Mouse (Mus musculus): ENCODE measurements around the gene Lbx1.
A peak's percentile ranks its signal among the peaks of the same experiment; 100 is the strongest.

Lbx1 gene

GRCm38 (mm10) chr19:45209776-45210422 lies 25.7 kb downstream of the Lbx1 start:
- DNase-seq (ENCODE audit: low spot score): no peak

- no peak for DNase-seq (ENCODE audit: low spot score)
Measured at GRCm38 (mm10) chr19:45209191-45209590, 26.4 kb downstream of the Lbx1 start.

- no peak for DNase-seq (ENCODE audit: low spot score)
Measured at GRCm38 (mm10) chr19:45208438-45209060, 27.1 kb downstream of the Lbx1 start.

GRCm38 (mm10) chr19:45207662-45208437 lies 27.8 kb downstream of the Lbx1 start:
- peak; percentile 8 for DNase-seq (ENCODE audit: low spot score)

GRCm38 (mm10) chr19:45207153-45207552 lies 28.5 kb downstream of the Lbx1 start:
- DNase-seq (ENCODE audit: low spot score): peak; percentile 1

- peak; percentile 2 for DNase-seq (ENCODE audit: low spot score)
Measured at GRCm38 (mm10) chr19:45205311-45206105, 30.1 kb downstream of the Lbx1 start.

- peak; percentile 1 for DNase-seq (ENCODE audit: low spot score)
Measured at GRCm38 (mm10) chr19:45196967-45197366, 38.6 kb downstream of the Lbx1 start.

- DNase-seq (ENCODE audit: low spot score): no peak
Measured at GRCm38 (mm10) chr19:45194651-45195050, 41.0 kb downstream of the Lbx1 start.

Data from testis, postnatal 14 days (tissue).